Mouse (Mus musculus): ENCODE measurements at regions not wholly inside any gene's neighbourhood (a gene's known extent, or its start where the extent isn't known, plus 50 kb on each side); places are given as distances from the start of the nearest gene placed in this dataset.

- TF ChIP-seq CTCF (IDR thresholded peaks at IDR 0.05; ENCODE audit: insufficient read depth, low read length) (no peak), POLR2A (IDR thresholded peaks at IDR 0.05; ENCODE audit: borderline replicate concordance, extremely low read depth, low read depth, low read length) (no peak)
- 76% methylated on average over 10 of the region's 10 CpGs for WGBS
- no peaks in the 10 kb centered on the region for H3K4me1 ChIP-seq (ENCODE audit: control insufficient read depth, insufficient read depth, low read length)
- DNase-seq = no peak
- no peak overlapping the region for H3K4me3 ChIP-seq (replicated peaks; ENCODE audit: extremely low read depth, low read depth, low read length)
Measured at GRCm38 (mm10) chr4:81963112-81963511, 520.5 kb upstream of the Mpdz start.

- 82% methylated on average over 5 of the region's 5 CpGs for WGBS
- DNase-seq = no peak
Measured at GRCm38 (mm10) chr4:81962586-81962985, 520.0 kb upstream of the Mpdz start.

DNA sequence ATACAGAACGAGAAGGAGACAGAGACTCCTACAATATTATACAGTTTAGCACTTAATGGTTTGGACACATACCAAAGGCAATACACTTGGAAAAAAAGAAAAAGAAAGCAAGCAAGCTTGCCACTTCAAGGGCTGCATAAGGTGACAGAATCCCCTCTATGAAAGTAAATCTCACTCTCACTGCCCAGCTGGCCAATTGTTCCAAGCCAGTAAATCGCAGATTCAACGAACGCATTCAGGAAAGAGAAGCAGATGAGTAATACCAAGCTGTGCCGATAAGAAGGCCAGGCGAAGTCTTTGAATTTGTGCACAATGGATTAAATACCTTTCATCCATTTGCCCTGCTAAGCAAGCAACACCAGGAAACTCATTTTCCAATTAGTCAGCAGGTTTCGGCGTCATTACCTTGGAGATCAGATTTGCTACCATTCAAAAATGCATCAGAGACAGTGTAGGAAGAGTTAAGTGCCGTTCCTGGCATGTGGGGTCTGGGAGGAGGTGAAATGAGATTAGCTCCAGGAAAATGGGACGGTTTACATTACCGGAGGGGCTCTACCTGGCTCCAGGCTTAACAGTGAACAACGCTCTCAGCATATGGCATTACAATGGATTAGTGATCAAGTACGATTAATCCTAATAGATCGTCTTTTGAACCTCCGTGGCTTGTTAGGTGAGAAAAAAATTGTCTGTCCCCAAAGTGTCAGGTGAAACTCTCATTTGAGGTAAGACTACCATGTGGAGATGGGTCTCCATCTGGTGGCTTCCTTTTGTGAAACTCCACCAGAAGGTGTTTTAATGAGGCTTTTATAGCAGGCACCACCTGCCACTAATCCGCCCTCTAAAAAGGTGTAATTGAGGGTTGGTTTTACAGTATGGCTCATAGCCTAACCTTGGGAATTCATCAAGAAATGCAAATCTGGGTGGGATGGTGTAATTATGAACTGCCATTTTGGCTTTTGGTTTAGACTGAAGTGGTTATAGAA lies 518.2 kb upstream of the Mpdz start:
- TF ChIP-seq CTCF (IDR thresholded peaks at IDR 0.05; ENCODE audit: insufficient read depth, low read length) = no peak
- no peak for TF ChIP-seq POLR2A (IDR thresholded peaks at IDR 0.05; ENCODE audit: borderline replicate concordance, extremely low read depth, low read depth, low read length)

More at GRCm38 (mm10) chr4:81962586-81962985, 520.0 kb upstream of the Mpdz start:
- TF ChIP-seq POLR2A (IDR thresholded peaks at IDR 0.05; ENCODE audit: borderline replicate concordance, extremely low read depth, low read depth, low read length) (no peak), CTCF (IDR thresholded peaks at IDR 0.05; ENCODE audit: insufficient read depth, low read length) (no peak)
- no peak overlapping the region for H3K4me3 ChIP-seq (replicated peaks; ENCODE audit: extremely low read depth, low read depth, low read length)
- no peaks in the 10 kb centered on the region for H3K4me1 ChIP-seq (ENCODE audit: control insufficient read depth, insufficient read depth, low read length)

DNA sequence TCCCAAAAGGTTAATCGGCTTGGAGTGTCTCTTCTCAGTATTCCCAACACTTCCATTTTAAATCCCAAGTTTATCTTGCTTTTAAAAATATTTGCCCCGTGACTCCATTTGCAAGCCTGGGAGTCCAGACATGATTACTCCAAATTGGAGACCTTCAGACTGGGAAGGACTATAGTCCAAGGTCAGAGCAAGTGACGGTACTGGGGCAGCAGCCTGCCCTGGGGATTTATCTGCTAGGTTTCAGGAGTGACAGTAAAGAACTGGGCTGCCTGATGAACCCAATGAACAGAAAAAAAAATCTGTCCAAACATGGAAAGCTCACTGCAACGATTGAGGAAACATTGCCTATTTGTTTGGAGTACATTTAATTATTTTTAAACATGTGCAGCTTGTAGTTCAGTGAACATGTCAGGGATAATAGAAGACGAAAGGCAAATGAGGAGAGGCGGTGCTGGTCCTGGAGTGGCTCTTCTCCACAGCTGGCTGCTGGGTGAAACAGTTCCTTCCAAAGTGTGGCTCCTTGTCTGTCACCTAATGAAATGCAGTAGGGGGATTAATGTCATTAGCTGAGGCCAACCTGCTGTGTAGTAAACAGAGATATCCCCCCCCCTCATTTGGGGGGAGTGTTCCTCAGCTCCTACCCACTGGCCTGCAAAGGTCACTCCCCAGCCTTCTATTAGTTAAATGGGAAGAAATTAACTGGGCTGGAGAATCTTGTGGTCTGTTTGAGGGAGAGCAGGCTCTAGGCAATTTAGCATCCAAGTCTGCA lies 514.5 kb upstream of the Mpdz start:
- Histone ChIP-seq H3K4me1 (ENCODE audit: control insufficient read depth, insufficient read depth, low read length) (no peaks in the 10 kb centered on the region), H3K4me3 (replicated peaks; ENCODE audit: extremely low read depth, low read depth, low read length) (no peak overlapping the region)
- no peak for DNase-seq
- 60% methylated on average over 6 of the region's 6 CpGs for WGBS
- no peak for TF ChIP-seq CTCF (IDR thresholded peaks at IDR 0.05; ENCODE audit: insufficient read depth, low read length)

More for the DNA sequence above, 518.2 kb upstream of the Mpdz start:
- H3K4me1 ChIP-seq (ENCODE audit: control insufficient read depth, insufficient read depth, low read length) = no peaks in the 10 kb centered on the region
- DNase-seq = no peak
- H3K4me3 ChIP-seq (replicated peaks; ENCODE audit: extremely low read depth, low read depth, low read length) = no peak overlapping the region
- 87% methylated on average over 16 of the region's 16 CpGs for WGBS

GRCm38 (mm10) chr4:81953023-81953422 lies 510.4 kb upstream of the Mpdz start:
- WGBS = 38% methylated on average over 4 of the region's 4 CpGs
- TF ChIP-seq CTCF (IDR thresholded peaks at IDR 0.05; ENCODE audit: insufficient read depth, low read length) (no peak), POLR2A (IDR thresholded peaks at IDR 0.05; ENCODE audit: borderline replicate concordance, extremely low read depth, low read depth, low read length) (no peak)
- no peak for DNase-seq
- H3K4me3 ChIP-seq (replicated peaks; ENCODE audit: extremely low read depth, low read depth, low read length) = no peak overlapping the region
- H3K4me1 ChIP-seq (ENCODE audit: control insufficient read depth, insufficient read depth, low read length) = no peaks in the 10 kb centered on the region

DNA sequence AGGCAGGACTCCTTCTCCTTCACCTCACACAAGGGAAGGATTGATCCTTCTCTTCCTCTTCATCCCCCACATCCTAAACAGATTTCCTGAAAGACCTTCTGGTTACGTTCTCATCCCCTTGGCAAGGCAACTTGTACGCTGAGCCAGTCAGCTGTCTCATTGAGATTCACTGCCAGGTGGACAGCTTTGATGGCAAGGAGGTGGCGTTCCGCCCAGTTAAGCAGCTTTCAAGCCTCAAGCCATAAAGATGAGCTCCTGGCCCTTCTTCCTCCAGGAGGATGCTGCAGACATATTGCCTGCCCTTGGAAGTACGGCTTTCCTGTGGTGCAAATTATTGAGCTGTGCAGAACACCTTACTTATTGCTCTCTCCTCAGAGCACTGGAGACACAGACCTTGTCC lies 494.8 kb upstream of the Mpdz start:
- no peak for TF ChIP-seq CTCF (IDR thresholded peaks at IDR 0.05; ENCODE audit: insufficient read depth, low read length)
- TF ChIP-seq POLR2A (IDR thresholded peaks at IDR 0.05; ENCODE audit: borderline replicate concordance, extremely low read depth, low read depth, low read length) = no peak
- WGBS = 83% methylated on average over 5 of the region's 5 CpGs
- no peak for DNase-seq
- H3K4me1 ChIP-seq (ENCODE audit: control insufficient read depth, insufficient read depth, low read length) = no peaks in the 10 kb centered on the region
- H3K4me3 ChIP-seq (replicated peaks; ENCODE audit: extremely low read depth, low read depth, low read length) = no peak overlapping the region

- WGBS = 70% methylated on average over 1 of the region's 1 CpGs
- Histone ChIP-seq H3K4me1 (ENCODE audit: control insufficient read depth, insufficient read depth, low read length) (peaks cover 2% of the 10 kb centered on the region; the same call in 1 of the 2 replicates), H3K4me3 (replicated peaks; ENCODE audit: extremely low read depth, low read depth, low read length) (no peak overlapping the region)
- DNase-seq = no peak
- no peak for TF ChIP-seq CTCF (IDR thresholded peaks at IDR 0.05; ENCODE audit: insufficient read depth, low read length)
- TF ChIP-seq POLR2A (IDR thresholded peaks at IDR 0.05; ENCODE audit: borderline replicate concordance, extremely low read depth, low read depth, low read length) = no peak
Measured at GRCm38 (mm10) chr4:81930956-81931355, 488.3 kb upstream of the Mpdz start.

- WGBS = 24% methylated on average over 9 of the region's 9 CpGs
- no peak for DNase-seq
- H3K4me3 ChIP-seq (replicated peaks; ENCODE audit: extremely low read depth, low read depth, low read length) = no peak overlapping the region
- no peak for TF ChIP-seq CTCF (IDR thresholded peaks at IDR 0.05; ENCODE audit: insufficient read depth, low read length)
- no peak for TF ChIP-seq POLR2A (IDR thresholded peaks at IDR 0.05; ENCODE audit: borderline replicate concordance, extremely low read depth, low read depth, low read length)
- H3K4me1 ChIP-seq (ENCODE audit: control insufficient read depth, insufficient read depth, low read length) = peaks cover 2% of the 10 kb centered on the region; the same call in 1 of the 2 replicates
Measured at GRCm38 (mm10) chr4:81928581-81929244, 486.1 kb upstream of the Mpdz start.

DNA sequence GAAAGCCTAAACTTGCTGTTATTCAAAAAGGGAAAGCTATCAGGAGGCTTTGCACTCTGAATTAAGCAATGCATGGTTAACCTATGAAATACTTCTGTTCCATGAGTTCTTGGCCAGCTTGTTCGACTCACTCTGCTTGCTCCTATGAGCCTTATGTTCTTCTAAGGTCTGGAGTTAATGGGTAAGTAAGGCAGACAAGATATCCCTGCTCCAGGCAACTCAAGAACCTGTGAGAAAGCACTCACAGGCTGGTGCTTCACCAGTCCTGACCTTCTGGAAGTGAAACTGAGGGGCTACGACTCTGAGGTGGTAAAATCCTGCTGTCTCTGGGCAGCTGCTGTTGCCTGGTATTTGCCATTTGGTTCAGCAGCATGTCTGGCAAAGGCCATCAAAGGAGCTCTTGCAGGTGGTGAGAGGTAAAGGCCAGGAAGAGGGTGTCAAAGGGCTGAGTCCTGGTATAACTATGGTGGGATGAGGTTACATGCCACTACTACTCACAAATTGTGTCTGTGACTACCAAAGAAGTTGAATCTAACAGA lies 484.6 kb upstream of the Mpdz start:
- no peak overlapping the region for H3K4me3 ChIP-seq (replicated peaks; ENCODE audit: extremely low read depth, low read depth, low read length)
- WGBS = 75% methylated on average over 2 of the region's 2 CpGs
- TF ChIP-seq CTCF (IDR thresholded peaks at IDR 0.05; ENCODE audit: insufficient read depth, low read length) = no peak
- no peak for TF ChIP-seq POLR2A (IDR thresholded peaks at IDR 0.05; ENCODE audit: borderline replicate concordance, extremely low read depth, low read depth, low read length)
- H3K4me1 ChIP-seq (ENCODE audit: control insufficient read depth, insufficient read depth, low read length) = peaks cover 2% of the 10 kb centered on the region; the same call in 1 of the 2 replicates
- DNase-seq = no peak
